Mouse (Mus musculus) gonadal fat pad, adult 2 months (tissue): Measurements from ENCODE around the gene Ghrh. TPM values are rescaled to one million over a fixed set of nuclear protein-coding genes. Genes with fewer than 3 reads are reported as not detected.
"Not testable (repeated sequence)": the region's sequence is repeated elsewhere in the genome, so short reads cannot be mapped to it uniquely, and the experiment has no call there.

ENCODE experiments used
- DNase-seq: peaks from one replicate; pipeline ENCODE4 v3.0.0-alpha.2; 2012; ENCODE audit warnings: low read depth
- polyA plus RNA-seq: library from polyadenylated mRNA; depleted of rRNA; stranded (reverse); fragments of >200 nt; gene quantifications from 2 replicates; pipeline ENCODE4 v1.2.3, GENCODE M21; 2012; rRNA removed

Ghrh gene
- 0.30 TPM in 1 of 2 replicates, not detected in the other for polyA plus RNA-seq

DNA sequence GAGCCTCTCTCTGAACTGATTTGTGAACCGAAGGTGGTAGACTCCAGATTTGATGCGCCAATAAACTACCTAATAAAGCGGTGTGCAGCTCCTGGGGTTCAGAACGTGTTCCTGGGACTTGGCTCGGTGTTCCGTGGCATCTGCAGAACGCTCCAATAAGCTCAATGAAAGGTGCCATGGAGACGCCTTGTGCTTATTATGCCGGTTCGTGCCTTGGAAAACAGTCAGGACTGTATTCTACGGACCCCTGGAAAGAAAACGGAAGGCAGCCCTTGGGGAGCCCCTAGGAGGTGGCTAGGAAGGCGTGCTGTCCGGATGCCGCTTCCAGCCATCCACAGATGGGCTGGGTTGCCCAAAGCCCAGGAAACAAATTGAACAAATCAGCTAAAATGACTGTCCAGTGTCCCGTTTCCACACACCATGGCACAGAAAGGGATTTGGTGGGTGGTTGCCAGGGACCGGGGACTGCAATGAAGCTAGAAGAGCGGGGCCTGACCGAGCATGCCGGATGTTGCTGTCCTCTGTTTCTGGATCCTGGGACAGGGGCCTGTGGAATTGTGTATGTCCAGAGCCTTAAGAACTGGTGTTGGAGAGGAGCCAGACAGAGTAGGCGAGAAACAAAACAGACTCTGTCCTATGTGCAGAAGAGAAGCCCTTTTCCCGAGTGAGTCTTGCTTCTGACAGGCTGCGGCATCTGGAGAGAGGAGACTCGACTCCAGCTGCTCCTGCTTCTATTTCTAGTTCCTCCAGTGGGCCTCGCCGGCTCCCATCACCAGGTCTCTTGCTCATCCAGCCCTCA is at the start of gene Ghrh:
Ghrh (minus strand) TSS at position 146 of the 799 bp plus-strand sequence.
- no peak for DNase-seq

DNA sequence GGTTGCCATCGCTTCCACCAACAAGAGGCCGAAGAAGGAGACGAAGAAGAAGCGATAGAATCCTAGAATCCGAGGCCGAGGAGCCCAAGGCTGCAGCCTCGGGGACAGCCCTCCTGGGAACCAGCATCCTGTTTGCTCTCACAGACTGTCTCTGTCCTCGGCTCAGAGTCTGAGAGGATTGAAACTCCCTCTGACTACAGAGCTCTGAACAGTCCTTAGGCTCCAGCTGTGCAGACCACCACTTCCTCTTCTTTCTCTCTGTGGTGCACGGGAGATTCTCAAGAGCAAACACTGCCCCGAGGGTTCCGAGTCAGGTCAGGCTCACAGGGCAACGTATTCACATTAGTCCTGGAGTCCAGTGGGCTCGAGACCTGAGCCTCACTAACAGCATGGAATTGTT is 48.7 kb upstream of the Ghrh start:
- no peak for DNase-seq

DNA sequence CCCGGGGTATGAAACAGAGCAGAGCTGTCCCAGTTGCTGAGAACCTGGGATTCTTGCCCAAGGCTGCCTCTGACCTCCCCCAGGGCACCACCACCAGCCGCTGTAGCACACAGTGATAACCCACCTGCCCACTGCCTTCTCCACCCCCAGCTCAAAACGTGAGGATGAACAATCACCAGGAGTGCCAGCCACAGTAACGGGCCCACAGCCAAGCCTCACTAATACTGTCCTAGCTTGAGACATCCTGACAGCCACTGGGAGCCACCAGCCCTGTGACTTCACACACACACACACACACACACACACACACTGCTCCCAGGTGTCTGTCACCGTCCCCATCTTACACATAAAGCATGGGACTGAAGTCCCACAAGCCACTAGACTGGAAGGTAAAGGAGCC is 48.1 kb upstream of the Ghrh start:
- DNase-seq: no peak

DNA sequence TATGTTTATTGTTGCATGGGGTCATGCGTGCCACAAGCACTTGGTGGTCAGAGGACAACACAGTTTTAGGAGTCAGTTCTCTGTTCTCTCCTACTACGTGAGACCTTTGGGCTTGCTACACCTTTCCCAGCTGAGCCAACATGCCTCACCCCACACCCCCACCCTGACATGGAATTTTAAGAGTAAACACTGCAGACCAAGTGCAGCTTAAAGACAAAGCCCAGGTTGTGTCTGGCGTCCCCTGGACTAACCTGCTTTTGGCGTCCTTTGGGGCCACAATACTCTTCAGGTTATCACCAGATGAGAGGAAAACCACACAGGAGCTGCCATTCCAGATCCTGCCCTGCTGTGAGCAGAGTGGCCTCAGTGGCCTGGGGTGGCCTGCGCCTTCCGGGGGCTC is 47.6 kb upstream of the Ghrh start:
- DNase-seq: no peak

DNA sequence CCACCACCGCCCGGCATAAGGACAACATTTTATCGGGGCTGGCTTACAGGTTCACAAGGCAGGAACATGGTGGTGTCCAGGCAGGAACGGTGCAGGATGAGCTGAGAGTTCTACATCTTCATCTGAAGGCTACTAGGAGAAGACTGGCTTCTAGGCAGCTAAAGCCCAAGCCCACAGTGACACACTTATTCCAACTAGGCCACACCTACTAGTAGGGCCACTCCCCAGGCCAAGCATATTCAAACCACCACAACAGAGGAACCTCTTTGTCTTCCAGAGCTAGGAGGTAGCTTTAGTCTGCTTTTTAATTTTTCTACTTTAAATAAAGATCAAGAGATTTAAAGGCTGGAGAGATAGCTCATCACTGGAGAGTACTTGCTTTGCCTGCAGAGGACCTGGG is 46.2 kb upstream of the Ghrh start:
- no peak for DNase-seq

DNA sequence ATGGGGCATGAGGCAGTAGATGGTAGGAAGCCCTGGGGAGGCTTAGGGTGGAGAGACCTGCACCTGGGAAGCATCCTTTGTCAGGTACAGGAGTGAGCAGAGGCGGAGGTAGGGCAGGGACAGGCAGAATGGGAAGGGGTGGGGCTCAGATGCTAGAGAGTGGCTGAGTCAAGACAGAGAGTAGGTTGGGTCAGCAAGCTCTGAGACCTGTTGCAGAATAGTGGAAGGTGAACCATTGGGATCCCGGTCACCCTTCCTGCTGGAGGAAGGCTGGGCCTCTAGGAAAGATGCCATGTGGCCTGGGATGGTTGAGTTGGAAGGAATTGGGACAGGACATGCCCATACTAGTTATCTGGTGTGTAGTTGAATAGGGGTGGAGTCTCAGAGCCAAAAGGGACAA is 45.0 kb upstream of the Ghrh start:
- DNase-seq: peak; percentile 49

DNA sequence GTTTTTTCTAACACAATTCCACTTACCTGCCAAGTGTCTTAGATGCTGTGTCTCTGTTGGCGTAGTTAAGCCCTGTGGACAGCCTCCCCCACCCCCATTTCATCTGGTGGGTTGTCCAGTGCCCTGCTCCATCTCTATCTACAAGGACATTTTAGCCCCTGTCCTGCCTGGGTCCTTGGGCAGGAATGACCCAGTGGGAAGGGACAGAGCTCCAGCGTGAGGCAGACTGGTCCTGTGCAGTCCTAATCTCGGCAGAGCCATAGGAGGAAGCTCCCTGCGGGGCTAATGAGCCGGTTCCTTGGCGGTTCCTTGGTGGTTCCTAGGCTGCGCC is 42.2 kb upstream of the Ghrh start:
- DNase-seq: no peak

DNA sequence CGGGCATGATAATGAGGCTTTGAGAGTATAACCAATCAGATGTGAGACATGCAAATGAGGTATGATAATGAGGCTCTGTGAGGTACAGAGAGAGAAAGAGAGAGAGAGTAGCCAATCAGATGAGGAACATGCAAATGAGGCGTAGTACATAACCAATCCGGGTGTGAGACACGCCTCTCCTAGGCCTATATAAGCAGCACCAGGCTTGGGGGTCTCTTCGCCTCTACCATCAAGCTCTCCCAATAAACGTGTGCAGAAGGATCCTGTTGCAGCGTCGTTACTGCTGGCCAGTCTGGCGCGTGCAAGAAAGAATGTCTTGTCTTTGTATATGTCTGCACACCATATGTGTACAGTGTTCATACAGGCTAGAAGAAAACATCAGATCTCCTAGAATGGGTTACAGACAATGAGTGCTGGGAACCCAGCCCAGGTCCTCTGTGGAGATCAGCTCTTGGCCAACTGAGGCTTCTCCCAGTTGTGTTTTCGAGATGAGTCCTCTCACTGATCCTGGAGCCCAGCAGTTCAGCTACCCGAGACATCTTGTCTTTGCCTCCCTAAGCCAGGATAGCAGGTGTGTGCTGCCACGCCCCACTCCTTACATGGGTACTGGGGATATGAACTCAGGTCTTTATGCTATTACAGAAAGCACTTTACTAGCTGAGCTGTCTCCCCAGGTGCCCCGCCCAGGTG is 41.7 kb upstream of the Ghrh start:
- DNase-seq: not testable (repeated sequence)

DNA sequence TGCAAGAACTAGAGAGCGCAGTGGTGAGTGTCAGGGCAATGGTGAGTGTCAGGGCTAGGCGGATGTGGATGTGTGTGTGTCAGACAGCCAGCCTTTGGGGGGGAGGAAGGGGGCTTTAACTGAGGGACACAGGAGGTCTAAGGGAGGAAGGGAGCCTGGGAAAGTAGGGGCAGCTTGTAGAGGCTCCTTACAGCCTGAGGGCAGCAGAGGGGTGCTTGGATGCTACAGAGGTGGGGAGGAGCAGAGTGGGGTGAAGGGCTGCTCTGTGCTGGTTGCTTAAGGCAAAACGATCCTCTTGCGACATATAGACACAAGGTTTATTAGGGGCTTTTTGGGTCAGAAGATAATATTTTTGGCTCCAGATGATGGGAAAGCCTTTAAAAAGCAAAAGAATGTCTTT is 37.5 kb upstream of the Ghrh start:
- no peak for DNase-seq

DNA sequence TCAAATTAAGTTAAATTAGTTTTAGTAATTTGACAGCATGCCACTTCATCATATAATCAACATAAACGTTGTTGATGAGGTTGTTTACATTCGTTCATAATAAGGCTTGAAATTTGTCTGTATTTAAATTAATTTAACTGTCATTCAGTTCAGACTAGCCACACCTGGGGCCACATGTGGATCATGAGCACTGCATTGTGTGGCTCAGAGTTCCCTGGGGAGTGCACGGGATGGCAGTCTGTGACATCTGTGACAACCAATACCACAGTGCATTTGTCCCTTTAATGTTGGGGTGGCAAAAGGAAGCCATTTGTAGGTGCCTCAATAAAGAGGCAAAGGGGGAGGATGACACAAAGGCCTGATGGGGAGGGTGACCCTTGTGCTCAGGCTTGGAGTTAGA is 29.7 kb upstream of the Ghrh start:
- DNase-seq: no peak

DNA sequence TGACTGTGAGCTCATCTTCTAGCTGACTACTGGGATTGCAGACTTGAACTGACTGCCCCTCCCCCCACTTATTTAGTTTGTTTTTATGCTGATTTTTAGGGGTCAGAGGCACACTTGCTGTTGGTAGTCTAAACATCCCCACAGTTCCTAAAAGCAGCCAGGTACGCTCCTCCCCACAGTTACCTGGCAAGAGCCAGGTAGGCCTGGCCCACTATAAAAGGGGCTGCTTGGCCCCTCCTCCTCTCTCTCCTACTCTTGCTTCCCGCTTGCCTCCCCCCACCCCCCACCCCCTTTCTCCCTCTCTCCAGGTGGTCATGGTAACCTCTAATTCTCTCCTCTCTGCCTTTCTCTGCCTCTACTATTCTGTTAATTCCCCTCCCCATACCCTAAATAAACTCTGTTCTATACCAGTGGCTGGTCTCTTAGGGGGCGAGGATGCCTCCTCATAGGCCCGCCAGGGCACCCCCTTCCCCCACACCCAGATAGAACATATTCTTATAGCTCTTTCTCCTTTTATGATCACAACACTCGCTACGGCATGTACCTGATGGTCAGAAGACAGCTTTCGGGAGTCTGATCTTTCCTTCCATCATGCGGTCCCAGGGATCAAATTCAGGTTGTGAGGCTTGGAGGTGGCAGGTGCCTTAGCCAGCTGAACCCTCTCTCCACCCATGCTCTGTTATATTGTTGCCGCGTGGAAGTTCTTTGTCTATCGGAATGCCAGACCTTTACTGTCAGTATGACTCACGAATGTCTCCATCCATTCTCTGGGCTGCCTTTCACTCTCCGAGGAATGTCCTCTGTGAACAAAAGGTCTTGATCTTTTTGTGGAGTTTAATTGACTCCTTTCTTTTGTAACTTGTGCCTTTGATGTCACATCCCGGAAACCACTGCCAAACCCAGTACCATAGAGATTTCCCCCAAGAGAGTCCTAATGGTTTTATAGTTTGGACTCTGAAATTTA is 28.8 kb upstream of the Ghrh start:
- no peak for DNase-seq

DNA sequence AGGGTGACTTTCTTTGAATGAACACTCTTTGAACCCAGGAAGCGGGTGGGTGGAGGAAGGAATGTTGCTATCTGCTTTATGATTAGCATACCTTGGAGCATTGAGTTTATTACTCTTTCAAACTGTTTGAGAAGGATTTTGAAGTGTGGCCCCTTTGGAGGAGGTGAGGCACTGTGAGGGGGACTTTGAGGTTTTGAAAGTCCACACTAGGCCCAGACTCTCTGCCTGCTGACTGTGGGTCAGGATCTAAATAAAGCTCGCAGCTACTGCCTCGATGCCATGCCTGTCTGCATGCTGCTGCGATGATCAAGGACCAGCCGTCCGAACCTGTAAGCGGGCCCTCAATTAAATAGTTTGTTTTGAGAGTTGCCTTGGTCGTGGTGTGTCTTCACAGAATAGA is 27.7 kb upstream of the Ghrh start:
- DNase-seq: no peak

DNA sequence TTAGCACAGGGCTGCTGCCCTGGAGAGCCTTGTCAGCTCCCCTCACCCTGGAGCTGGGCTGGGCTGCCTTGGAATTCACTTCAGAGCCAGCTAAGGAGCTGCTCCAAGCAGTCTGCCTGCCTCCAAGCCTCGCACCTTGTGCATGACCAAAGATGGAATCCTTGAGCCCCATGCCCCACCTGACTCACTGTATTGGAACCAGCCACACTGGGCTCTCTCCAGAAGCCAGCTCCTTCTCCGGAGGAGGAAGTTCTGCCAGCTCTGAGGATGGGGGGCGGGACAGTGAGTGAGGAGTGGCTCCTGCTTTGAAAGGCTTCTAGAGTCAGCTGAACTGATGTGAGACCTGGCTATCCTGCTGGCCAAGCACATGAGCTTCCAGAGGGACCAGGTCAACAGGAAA is 26.4 kb upstream of the Ghrh start:
- DNase-seq: no peak

DNA sequence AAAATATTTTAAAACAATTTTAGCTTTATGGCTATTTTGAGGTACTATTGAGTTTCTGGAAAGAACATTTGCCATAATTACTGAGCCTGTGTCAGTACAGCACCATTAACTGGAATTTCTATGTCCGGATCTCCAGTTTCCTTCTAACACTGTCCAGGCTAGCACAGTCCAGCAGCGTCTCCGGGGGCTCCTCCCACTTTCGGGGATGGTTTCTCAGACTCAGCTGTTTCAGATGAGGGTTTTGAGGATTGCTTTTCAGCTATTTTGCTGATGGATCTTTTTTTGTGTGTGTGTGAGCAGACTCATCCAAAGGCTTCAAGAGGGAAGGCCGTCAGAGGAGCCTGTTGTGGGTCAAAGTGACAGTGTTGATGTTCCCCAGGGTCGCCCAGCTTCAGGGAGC is 24.4 kb upstream of the Ghrh start:
- DNase-seq: no peak

DNA sequence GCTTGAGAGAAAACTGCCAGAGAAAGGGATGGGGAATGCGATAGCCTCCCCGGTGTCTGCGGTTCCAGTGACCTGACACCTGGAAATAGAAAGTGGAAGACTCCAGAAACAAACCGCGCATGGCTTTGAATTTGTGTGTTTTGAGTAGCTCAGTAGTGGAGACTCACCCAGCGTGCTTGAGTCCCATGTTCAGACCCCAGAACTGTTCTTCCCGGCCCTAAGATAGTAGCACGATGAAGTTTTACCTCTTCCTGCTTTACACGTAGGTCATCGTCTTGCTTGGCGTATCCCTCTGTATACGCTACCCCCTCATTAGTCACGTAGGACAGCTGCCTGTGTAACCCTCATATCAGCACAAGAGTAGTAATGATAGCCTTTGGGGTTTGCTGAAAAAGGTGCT is 20.7 kb upstream of the Ghrh start:
- no peak for DNase-seq

DNA sequence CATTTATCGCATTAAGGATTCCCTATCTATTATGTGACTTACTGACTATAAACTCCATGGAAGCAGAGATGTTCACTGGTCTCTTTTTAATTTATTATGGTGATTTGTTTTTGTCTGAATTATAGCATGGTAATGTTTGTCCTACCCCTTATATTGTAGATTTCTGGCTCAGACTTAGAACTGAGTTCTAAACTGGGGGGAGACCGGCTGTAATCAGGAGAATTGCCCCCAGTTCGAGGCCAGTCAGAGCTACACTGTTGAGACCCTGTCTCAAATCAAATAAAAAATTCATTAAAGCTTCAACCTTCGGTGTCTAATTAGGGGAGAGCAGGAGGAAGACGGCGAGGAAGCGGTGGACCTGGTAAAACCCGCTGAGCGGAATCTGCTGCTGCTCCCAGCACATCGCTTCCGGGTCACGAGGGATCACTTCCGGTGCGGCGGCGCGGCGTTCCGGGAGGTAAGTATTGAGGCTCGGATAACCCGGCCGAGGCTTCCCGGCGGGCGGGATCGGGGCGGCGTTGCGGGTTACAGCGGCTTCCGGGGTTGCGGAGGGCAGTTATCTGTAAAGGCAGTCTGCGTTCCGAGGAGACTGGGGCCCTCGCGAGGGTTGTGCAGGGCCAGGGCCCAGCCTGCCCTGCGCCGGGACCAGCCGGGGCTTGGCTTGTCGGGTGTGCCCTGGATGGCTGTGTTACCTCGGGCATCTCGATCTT is 20.0 kb upstream of the Ghrh start, which contains the start of gene Manbal:
Manbal (plus strand) TSS at position 411 of the 710 bp plus-strand sequence.
- DNase-seq: no peak

DNA sequence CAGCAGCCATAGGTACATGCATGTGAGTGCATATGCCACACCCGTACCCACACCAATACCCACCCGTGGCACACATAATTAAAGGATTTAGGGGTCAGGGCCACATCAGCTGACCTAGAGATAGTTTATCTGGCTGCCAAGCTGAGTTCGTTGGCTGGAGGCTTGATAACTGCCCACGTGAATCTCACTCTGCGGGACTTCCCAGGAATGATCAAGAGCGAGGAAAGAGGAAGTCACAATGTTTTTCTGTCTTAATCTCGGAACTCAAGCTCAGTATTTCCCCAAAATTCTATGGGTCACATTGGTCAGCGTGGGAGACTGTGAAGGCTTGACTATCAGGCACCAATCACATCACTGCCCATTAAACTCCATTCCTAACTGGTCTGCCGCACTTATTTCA is 19.5 kb upstream of the Ghrh start:
- no peak for DNase-seq

DNA sequence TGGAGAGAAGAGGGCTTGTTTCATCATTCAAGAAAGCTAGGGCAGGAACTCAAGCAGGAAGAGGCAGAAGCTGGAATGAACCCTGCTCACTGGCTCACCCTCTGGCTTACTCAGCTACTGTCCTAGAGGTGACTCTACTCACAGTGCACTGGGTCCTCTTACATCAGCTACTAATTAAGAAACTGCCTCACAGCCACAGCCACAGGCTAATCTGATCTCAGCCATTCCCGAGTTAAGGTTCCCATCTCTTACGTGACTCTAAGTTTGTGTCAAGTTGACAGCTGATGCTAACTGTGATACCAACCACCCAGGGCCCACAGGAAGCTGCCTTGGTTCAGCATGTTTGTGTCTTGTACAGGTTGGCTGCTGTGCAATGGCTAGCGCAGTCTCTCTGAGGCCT is 15.7 kb upstream of the Ghrh start:
- no peak for DNase-seq

DNA sequence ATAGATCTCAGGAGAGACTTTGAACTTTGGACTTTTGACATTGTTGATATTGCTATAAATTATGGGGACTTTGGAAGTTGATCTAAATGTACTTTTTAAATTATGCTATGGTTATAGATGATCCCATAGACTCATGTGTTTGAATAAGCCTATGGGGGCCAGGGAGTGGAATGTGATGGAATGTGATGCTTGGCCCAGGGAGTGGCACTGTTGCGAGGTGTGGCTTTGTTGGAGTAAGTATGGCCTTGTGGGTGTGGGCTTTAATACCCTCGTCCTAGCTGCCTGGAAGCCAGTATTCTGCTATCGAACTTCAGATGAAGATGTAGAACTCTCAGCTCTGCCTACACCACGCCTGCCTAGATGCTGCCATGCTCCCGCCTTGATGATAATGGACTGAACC is 12.7 kb upstream of the Ghrh start:
- DNase-seq: no peak

DNA sequence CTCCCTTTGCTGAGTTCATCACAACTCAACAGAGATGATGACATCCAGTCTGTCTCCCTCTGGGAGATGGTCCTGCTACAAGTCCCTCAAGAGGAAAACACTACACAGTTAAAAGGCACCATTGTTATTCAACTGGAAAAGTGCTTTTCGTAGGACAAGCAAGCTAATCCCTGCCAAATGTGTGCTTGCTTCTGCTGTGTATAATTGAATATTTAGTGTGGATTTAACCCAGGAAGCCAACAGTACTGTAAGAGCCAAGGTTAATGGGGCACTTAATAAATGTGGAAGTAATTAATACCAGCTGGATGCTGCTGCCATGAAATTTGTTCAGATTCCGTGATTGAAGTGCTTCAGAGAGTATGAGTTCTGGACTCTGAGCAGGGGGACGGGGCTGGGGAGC is 6.8 kb upstream of the Ghrh start:
- no peak for DNase-seq

DNA sequence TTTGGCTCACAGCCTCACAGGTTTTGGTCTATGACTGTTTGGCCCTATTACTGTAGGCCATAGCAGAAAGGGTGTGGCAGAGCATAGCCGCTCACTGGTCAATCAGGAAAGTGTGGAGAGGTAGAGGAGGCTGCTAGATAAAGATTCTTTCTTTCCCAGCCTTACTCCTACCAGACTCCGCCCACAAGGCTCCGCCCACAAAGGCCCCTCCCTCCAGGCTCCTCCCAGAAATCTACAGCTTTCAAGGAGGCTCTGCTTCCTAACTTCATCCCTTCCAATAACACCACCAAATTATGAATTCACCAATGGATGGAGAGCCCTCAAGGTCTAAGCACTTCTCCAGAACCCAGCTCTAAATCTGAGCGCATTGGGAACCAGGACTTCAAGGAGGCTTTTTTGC is 5.9 kb upstream of the Ghrh start:
- no peak for DNase-seq
